Mouse (Mus musculus): ENCODE measurements at regions not wholly inside any gene's neighbourhood (a gene's known extent, or its start where the extent isn't known, plus 50 kb on each side); places are given as distances from the start of the nearest gene placed in this dataset.

DNA sequence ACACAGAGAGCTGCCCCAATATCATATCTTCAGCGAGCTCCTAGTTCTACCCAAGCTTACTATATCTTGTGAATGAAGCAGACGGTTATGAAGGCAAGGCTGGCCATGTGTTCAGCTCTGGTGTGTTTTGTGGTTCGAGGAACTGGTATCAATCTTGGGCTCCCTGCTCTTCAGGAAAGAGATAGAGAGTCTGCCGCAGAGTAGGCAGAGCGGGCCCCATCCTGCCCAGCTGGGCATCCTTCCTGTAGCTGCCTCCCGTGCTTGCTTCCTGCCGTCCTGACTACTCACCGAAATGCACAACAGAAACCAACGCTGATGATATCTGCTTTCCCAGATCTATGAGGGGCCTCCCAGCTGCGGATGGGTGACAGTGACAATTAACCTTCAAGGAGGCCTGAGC lies 60.3 kb downstream of the Snrpe start:
- no peak for DNase-seq (ENCODE audit: low spot score in 2 of 2)

DNA sequence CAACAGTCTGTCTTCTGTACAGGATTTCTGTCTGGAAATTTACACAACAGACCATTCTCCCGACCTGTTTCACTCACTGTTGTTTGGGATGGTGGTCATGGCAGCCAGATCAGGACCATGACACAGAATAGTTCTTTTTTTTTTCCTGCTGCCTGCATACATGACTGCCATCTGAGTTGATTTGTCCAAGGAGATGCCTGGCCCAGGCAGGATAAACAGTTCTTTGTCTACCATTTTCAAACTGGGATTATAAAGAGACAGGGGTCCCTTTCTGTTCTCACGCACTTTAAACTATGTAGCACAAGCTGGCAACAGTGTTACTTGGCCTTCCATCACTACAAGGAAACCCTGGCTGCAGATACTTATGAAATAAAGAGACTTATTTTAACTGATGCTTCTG lies 61.1 kb downstream of the Snrpe start:
- DNase-seq (ENCODE audit: low spot score in 2 of 2), result no peak

DNA sequence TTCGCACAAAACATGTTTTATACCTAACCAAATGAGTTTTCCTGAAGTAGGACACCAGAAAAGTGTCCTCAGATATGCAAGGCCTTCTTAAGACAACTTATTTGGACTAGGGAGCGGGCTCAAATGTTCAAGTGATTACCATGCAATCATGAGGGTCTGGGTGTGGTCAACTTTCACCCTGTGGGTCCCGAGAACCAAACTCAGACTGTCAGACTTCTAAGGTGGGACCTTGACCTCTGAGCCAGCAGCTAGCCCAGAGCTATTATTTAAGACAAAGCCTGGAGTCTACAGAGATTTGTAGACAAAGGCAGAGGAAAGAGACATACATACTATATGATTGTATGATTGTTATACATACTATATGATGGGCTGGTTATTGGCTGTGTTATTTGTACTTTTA lies 62.5 kb downstream of the Snrpe start:
- DNase-seq (ENCODE audit: low spot score in 2 of 2), result no peak

DNA sequence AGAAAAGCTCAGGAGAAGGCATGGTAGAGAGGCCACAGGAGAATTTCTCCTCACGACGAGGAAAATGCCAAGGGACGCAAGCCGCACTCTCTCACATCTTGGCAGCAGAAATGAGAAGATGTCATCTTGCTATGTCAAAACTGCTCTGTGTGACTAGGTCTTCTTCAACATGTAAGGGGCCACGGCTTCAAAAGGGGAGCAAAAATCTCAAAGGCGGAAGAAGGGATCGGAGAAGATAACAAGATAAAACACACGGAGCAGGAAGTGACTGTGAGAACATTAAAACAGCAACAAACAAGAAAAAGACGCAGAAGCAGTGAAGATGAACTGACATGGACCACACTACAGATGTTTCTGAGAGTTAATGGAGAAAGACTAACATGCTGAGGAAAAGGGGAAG lies 65.1 kb downstream of the Snrpe start:
- no peak for DNase-seq (ENCODE audit: low spot score in 2 of 2)

DNA sequence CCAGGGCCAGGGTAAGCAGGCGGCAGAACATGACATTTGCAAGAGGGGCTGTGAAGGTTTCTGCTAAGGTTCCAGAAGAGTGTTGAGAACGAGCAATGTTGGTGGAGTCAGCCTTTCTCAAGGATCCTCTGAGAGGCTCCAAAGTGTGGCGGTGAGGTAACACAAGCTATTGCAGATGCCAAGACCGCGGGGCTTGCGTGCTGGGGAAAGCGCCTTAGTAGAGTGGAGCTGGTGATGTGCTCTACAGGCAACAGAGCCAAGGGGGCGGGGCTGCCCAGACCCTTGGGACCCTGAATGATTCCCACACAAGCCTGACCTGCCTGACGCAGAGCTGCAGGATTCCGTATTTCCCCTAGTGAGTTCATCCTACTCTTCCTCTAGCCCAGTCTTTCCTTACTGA lies 66.3 kb downstream of the Snrpe start:
- DNase-seq (ENCODE audit: low spot score in 2 of 2), result no peak

DNA sequence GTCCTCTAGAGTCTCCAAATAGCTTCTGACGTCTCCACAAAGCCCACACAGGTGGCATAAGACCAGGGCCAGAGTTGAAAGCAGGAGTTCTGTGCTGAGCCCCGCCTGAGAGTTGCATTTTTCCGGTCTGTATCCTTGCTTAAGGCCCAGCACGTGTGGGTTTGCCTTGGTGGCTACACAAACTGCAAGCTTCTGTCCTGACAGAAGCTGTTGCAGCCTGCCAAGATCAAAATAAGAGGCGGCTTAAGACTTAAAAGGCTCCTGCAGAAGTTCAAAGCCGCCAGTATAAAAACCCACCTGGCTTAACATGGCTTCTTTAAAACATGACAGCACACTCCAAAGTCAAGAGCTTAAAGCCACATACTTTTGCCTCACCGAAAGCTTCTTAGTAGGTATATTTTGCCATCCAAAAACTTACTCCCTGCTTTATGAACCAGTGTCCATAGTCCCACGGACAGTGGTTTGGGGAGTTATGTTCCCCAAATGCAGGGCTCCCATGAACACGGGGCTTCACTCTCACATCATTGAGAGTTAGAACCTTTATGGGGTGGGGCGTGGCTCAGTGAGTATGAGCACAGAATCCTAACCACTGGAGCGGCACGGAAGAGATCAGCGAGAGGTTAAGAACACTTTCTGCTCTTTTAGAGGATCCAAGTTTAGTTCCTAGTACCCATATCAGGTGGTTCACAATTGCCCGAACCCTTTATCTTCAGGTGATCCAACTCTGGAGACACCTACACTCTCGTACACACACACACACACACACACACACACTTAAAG lies 67.9 kb downstream of the Snrpe start:
- no peak for DNase-seq (ENCODE audit: low spot score in 2 of 2)

DNA sequence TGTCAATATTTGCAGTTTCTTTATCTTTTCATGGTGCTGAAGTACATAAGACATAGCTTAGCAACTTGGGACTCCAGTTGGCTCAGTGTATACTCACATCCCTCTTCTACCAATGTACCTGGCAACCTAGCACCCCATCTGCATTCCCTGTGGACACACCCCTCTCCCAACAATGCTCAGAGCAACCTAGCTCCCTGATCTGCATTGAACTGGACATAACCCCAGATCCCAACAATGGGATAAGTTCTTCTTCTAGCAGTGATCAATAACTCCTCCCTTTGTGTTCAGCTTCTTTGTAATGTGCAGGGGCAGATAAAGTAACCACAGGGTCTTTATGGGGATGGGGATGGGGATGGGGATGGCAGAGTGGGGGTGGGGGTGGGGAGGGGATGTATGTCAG lies 79.4 kb downstream of the Snrpe start:
- no peak for DNase-seq (ENCODE audit: low spot score in 2 of 2)

DNA sequence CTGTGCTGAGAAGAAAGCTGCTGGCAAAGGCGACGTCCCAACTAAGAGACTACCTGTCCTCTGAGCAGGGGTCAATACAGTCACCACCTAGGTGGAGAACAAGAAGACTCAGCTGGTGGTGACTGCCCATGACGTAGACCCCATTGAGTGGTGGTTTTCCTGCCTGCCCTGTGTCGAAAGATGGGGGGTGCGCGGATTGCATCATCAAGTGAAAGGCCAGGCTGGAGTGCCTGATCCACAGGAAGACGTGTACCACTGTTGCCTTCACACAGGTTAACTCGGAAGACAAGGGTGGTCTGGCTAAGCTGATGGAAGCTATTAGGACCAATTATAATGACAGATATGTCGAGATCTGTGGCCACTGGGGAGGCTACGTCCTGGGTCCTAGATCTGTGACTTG lies 80.3 kb downstream of the Snrpe start:
- DNase-seq (ENCODE audit: low spot score in 2 of 2), result no peak

DNA sequence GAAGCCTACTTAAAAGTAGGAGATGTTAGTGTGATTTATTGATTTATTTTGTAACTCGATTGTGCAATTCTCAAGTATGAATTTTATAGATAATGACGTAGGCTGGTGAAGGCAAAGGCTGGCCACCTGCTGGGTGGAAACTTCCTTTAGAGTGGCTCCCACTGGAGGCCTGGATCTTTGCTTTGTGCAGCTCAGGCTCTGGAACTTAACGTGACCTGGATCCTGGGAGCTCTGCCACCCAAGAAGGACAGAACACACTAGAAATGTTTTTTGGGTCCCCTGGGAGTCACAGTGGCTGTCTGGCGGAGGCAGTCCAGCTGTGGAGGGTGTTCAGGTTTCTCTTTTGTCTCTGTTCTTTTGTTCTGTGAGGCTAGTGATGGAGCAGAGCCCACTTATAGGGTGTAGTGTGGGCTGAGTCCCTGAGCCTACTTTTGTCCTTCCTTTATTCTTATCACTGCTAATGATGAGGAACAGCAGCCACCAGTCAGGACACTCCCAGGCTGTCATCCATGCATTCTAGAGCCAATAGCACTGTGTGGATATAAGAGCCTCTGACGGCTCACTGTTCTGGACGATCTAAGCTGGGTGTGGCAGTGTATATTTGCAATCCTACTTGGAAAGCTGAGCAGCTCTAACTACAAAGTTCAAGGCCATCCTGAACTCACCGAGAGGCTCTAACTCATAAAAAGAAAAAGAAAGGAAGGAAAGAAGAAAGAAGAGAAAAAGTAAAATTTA lies 82.3 kb downstream of the Snrpe start:
- no peak for DNase-seq (ENCODE audit: low spot score in 2 of 2)

DNA sequence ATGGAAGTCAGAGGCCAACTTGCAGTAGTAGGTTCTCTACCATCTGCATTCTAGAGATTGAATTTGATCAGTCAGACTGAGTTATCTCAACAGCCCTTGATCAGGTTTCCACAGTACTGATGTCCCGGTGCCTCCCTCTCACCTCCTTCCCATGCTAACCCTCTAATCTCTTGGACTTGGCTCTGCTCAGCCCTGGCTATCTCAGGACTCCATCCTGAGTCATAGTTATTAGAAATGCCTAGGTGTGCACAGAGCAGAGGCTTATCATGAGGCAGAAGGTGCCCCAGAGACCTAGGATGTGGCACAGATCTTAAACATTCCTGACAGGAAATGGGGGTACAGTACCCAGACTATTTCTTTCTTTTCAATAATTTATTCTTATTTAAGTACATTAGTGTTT lies 87.3 kb downstream of the Snrpe start:
- no peak for DNase-seq (ENCODE audit: low spot score in 2 of 2)

DNA sequence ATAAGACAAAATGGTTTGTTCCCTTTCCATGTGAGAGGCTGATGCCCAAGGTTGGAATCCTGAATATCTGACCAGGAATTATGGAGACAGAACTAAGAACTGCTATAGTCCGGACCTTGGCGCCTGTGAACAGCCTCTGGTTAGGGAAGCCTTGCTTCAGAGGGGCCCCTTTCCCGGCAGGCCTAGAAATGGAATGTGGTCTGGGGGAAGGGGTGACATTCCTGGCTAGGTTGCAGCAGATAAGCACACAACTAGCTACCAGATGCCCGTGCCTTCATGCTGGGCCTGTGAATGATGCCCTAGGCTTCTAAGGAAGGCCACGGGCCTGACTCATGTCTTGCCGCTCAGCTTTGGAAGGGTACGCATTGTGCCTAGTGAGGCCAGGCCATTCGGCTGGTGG lies 89.4 kb downstream of the Snrpe start:
- DNase-seq (ENCODE audit: low spot score in 2 of 2), result no peak

DNA sequence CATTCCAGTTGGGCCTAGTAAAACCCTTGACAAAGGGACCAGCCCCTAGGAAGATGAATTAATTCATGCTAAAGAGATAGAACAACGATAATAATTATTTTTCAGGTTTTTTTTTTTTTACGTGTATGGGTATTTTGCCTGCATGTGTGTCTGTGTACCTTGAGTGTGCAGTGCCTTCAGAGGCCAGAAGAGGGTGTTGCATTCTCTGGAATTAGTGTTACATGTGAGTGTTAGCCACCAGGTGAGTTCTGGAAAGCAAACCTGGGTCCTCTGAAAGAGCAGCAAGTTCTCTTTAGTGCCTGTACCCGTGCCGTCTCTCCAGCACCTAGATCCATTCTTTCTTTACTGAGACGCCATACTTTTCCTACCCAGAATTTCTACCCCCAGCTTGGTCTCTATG lies 92.8 kb upstream of the Sox13 start:
- no peak for DNase-seq (ENCODE audit: low spot score in 2 of 2)

DNA sequence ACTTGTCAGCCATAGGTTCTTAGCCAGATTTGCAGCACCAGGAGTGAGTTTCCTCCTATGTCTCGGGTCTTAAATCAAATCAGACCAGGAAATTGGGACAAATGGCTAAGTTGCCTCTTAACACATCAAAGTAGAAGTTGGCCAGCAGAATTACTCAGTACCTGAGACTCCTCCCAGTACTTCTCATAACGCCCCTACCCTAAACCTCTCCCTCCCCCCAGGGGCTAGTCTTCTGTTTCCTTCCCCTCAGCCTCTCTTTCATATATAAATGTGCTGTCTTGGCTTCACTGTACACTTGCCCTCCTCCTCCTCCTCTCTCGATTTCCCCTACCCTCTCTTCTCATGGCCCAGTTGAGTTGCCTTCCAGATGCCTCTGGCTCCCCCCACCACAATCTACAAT lies 79.9 kb upstream of the Sox13 start:
- DNase-seq (ENCODE audit: low spot score in 2 of 2), result no peak

DNA sequence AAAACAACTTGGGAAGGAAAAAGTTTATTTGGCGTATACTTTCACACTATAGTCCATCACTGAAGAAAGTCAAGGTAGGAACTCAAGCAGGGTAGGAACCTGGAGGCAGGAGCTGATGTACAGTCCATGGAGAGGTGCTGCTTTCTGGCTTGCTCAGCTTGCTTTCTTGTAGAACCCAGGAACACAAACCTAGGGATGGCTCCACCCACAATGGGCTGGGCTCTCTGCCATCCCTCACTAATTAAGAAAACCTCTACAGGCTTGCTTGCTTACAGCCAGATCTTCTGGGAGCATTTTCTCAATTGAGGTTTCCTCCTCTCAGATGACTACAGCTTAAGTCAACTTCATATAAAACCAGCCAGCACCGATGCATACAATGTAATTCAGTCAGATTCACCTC lies 79.2 kb upstream of the Sox13 start:
- DNase-seq (ENCODE audit: low spot score in 2 of 2), result no peak

DNA sequence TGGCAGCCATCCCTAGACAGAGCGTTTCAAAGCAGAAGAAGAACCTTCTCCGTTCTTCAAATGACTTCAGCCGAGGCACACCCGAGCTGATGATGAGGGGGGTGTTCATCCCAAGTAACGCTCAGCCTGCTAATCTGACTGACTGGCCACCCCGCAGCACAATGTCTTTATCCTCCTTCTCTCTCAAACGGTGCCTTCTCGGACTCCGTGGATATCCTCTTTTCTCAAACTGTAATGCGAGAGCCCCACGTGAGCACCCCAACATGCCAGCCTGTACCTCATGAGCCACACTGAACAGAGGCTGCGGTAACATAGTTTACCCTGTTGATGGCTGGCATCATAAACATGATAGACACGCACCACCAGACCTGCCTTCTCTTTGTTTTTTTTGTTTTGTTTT lies 76.8 kb upstream of the Sox13 start:
- no peak for DNase-seq (ENCODE audit: low spot score in 2 of 2)

DNA sequence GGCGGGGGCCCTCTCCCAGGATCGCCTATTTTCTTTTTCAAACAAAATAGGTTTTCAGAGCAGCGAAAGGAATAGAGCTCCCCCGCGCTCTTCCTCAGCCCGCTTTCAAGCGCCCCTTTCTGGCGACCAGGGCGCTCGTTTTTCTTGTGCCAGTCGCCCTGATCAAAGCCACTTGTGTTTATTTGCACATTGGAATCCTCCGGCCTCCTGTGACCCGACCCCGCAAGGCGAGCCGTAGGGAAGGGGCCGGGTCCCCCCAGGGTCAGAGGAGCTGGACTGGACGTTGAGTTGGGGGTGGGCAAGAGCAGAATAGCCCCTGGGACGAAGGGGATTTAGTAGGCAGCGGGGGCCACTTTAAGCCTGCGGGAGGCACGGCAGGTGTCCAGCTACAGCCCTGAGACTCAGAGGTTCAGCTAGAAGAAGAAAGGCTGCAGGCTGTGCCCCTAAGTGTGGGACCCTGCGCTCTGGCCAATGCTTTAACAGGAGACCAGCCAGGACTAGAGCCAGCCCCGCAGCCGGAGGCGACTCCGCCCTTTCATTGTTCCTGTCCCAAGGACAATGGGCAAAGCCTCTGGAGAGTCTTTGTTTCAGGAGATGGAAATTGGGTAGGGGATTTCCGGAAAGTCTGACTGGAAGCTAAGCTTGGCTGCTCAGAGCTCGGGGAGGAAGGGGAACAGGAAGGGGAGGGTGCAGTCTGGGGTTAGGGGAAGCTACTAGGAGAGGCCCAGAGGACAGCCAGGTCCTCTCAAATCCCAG lies 69.0 kb upstream of the Sox13 start:
- DNase-seq (ENCODE audit: low spot score in 2 of 2), result peak in 1 of 2 experiments; percentile 4

DNA sequence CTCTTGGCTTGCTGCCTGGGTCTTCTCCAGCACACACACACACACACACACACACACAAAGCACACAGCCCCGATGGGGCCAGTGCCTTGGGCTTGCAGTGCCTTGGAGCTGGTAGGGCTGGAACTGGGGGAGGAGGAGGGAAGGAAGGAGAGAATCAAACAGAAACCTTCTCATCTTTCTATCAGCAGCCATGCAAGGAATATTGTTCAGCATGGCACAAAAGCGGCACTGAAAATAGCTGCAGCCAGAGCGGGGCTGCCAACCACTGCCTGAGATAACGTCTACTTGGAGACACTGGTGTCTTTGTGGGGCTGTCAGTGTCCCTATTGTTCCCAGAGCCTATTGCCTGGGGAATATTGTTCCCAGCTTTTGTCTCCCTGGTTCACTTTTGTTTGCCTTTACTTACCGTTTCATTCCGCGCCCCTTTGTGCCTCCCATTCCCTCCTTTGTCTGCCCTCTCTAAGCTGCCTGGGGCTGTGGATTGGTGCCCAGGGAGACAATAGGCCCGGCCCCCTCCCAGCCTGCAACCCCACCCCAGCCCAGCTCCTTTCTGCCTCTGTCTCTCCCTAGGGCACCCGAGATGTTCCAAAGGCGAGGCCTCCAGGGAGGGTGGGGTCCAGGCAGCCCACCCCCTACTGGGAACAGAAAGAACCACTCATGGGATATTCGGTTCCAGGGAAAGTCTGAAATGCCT lies 68.3 kb upstream of the Sox13 start:
- no peak for DNase-seq (ENCODE audit: low spot score in 2 of 2)

DNA sequence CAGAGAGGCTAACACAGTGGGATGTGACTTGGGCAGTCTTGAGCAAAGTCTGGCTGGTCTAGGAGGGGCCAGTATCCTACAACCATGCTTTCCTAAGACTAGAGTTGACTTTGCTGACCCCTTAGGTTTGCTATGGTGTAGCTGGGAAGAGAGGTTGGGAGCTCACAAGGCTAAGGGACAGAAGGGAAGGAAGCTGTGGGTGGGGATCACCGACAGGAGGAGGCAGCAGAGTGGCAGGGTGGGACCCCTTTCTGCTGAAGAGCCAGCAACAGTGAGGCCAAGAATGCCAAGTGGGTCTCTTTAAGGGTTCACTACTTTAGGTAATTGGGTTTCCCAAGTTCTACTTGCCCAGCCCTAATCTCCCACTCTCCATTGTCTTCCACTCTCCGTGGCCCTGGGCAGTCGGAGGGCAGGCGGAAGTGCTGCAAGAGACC lies 67.7 kb upstream of the Sox13 start:
- no peak for DNase-seq (ENCODE audit: low spot score in 2 of 2)

DNA sequence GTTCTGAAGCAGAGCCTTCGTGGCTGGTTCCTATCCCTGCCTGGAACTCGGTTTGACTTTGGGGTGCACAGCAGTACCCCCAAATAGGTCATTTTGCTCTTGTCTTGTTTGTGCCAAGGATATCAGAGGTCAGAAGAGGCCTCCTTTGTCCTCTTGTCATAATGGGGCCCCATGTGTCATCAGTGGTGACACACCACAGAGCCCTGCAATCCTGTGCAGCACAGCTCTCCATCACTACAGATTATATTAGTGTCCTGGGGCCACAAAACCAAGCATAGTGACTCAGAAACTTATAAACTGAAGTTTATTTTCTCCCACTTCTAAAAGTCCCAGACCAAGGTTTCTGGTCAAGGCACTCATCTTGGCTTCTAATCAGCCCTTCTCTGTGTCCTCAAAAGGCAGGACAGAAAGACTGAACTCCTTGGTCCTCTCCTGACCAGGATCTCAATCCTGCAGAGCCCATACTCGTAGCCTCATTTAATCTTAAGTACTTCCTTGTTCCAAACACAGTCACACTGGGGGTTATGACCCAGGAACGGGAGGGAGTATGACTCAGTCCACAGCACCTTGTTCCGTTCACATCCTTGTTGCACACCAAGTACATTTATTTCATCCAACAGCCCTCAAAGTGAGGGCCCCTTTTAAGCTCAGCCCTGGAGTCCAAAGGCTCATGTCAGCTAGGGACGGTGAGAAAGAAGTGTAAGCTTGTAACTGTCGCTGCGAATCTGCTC lies 63.2 kb upstream of the Sox13 start:
- DNase-seq (ENCODE audit: low spot score in 2 of 2), result no peak

DNA sequence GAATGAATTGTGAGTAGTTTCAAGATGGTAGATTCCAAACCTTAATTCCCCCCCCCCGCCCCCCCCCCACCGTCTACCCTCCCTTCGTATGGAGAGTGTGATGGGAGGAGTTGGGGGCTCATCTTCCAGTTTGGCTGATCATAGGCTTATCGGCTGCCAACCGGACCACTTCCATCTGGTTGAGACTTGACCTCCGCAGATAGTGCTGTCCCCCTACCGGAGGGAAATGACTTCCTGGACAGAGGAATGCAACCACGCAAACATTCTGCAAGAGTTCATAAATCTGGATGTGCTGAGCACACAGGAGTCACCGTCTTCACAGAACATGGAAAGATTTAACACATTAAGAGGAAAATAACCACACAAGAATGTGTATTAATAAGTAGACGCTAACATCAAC lies 62.2 kb upstream of the Sox13 start:
- no peak for DNase-seq (ENCODE audit: low spot score in 2 of 2)

DNA sequence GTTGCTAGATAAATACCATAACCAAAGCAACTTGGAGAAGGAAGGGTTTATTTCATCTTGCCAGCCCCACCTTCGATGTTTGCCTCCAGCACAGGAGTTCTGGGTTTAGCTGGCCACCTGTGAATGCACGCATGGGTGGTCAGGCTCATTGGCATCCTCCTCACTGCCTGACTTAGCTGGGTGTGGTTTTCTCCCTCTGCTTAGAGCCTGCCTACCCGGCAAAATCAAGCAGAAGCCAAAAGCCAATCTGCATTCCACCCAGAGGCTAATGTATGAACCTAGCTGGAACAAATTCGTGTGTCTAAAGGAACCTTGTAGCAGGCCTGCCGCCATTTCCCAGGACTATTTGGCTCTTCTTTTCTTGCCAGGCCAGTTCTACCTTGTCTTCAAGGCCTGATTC lies 58.7 kb upstream of the Sox13 start:
- no peak for DNase-seq (ENCODE audit: low spot score in 2 of 2)

DNA sequence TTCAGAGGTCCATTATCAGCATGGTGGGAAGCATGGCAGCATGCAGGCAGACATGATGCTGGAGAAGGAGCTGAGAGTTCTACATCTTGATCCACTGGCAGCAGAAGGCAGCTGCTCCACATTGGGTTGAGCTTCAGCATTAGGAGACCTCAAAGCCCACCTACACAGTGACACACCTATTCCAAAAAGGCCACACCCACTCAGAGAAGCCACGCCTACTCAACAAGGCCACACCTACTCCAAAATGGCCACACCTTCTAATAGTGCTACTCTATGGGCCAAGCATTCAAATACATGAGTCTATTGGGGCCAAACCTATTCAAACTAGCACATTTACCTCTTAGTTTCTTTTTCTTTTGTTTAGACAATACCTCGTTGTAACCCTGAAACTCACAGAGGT lies 50.4 kb upstream of the Sox13 start:
- no peak for DNase-seq (ENCODE audit: low spot score in 2 of 2)

Data from spleen, postnatal 14 days (tissue).